Mouse (Mus musculus): ENCODE data around the gene Trex1.

DNA sequence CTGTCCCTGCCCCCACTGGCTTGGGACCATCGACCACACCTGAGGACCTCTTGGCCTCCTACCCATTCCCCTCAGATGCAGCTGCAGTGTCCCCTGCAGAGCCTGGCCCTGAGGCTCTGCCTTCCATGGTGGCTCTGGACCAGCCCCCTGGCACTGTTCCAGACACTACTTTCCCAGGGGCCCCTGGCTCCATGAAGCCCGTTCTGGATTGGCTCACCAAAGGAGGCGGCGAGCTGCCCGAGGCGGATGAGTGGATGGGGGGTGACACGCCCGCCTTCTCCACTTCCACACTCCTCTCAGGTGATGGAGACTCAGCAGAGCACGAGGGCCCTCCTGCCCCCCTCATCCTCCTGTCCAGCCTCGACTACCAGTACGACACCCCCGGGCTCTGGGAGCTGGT is 45.5 kb upstream of the Trex1 start:
- TF ChIP-seq CTCF (IDR thresholded peaks at IDR 0.05; ENCODE audit: low read depth) (no peak), EP300 (IDR thresholded peaks at IDR 0.05; ENCODE audit: low read depth) (no peak)
